Mouse (Mus musculus): Measurements from ENCODE around the gene Nup98. TPM values are rescaled to one million over a fixed set of nuclear protein-coding genes. Genes with fewer than 3 reads are reported as not detected.

Gene Nup98
- polyA plus RNA-seq (2015; fragmentation: Nextera tagmentation; extraction: Ambion mirVana): 15.1 and 19.4 TPM in 2 replicates

- Histone ChIP-seq H3K9ac (ENCODE audit: low read depth, low read length) (peak within 1 kb of the TSS; percentile 91), H3K27ac (ENCODE audit: low read depth, low read length) (peak within 1 kb of the TSS; percentile 95), H3K4me3 (ENCODE audit: low read length) (peak within 1 kb of the TSS; percentile 96), H3K4me1 (ENCODE audit: control insufficient read depth, insufficient read depth, low read depth, low read length) (peaks cover 7% of the 10 kb centered on the region), H3K27me3 (replicated peaks; ENCODE audit: control insufficient read depth, insufficient read depth, low read length) (no peaks in the 10 kb centered on the region), H3K36me3 (ENCODE audit: control insufficient read depth, insufficient read depth, low read length) (no peaks in the 10 kb centered on the region), H3K4me2 (ENCODE audit: low read length) (peak within 1 kb of the TSS; percentile 69), H3K9me3 (ENCODE audit: control insufficient read depth, low read length) (no peaks in the 10 kb centered on the region)
- WGBS: 1% methylated on average over 41 of the region's 87 CpGs
- peak; percentile 98 for ATAC-seq
These were observed at the start of gene Nup98, which contains the start of gene Pgap2 for GRCm38 (mm10) chr7:102209756-102210721. Gene Nup98, minus strand, starts transcription at chr7:102210176. Gene Pgap2, plus strand, starts transcription at chr7:102210208.

DNA sequence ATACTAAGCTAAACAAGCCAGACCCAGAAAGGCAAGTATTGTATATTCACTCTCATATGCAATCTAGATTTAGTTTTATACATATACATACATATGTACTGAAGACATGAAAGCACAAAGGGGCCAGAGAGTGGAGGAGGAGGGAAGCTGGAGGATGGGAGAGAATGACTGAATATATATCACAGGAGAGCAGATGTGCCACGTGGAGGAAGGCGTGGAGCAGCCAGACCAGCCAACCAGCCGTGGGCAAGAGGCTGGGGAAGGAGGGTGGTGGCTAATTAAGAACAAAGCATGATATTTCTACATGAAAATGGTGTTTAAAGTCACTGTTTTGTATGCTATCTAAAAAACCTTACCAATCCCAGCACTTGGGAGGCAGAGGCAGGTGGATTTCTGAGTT is 48.8 kb upstream of the Nup98 start:
- no peak overlapping the region for H3K9ac ChIP-seq (ENCODE audit: low read depth, low read length)
- H3K27me3 ChIP-seq (replicated peaks; ENCODE audit: control insufficient read depth, insufficient read depth, low read length): 0 out of 2 replicates have a peak, but pooled peaks cover 2% of the 10 kb centered on the region
- H3K36me3 ChIP-seq (ENCODE audit: control insufficient read depth, insufficient read depth, low read length): no peaks in the 10 kb centered on the region
- H3K4me2 ChIP-seq (ENCODE audit: low read length): no peak overlapping the region
- H3K4me3 ChIP-seq (ENCODE audit: low read length): no peak overlapping the region
- no peak overlapping the region for H3K27ac ChIP-seq (ENCODE audit: low read depth, low read length)
- H3K9me3 ChIP-seq (ENCODE audit: control insufficient read depth, low read length): no peaks in the 10 kb centered on the region
- no peaks in the 10 kb centered on the region for H3K4me1 ChIP-seq (ENCODE audit: control insufficient read depth, insufficient read depth, low read depth, low read length)
- WGBS: 71% methylated on average over 3 of the region's 3 CpGs
- no peak for ATAC-seq

GRCm38 (mm10) chr7:102258189-102258588 is 48.2 kb upstream of the Nup98 start:
- WGBS: 24% methylated on average over 4 of the region's 4 CpGs
- no peaks in the 10 kb centered on the region for H3K36me3 ChIP-seq (ENCODE audit: control insufficient read depth, insufficient read depth, low read length)

GRCm38 (mm10) chr7:102256636-102257035 is 46.7 kb upstream of the Nup98 start:
- Histone ChIP-seq H3K4me3 (ENCODE audit: low read length) (no peak overlapping the region), H3K4me1 (ENCODE audit: control insufficient read depth, insufficient read depth, low read depth, low read length) (no peaks in the 10 kb centered on the region), H3K27ac (ENCODE audit: low read depth, low read length) (no peak overlapping the region), H3K27me3 (replicated peaks; ENCODE audit: control insufficient read depth, insufficient read depth, low read length) (0 out of 2 replicates have a peak, but pooled peaks cover 2% of the 10 kb centered on the region), H3K4me2 (ENCODE audit: low read length) (no peak overlapping the region), H3K36me3 (ENCODE audit: control insufficient read depth, insufficient read depth, low read length) (no peaks in the 10 kb centered on the region), H3K9ac (ENCODE audit: low read depth, low read length) (no peak overlapping the region), H3K9me3 (ENCODE audit: control insufficient read depth, low read length) (no peaks in the 10 kb centered on the region)
- no peak for ATAC-seq
- 86% methylated on average over 3 of the region's 3 CpGs for WGBS

More at GRCm38 (mm10) chr7:102258189-102258588, 48.2 kb upstream of the Nup98 start:
- Histone ChIP-seq H3K4me3 (ENCODE audit: low read length) (no peak overlapping the region), H3K27ac (ENCODE audit: low read depth, low read length) (no peak overlapping the region), H3K4me1 (ENCODE audit: control insufficient read depth, insufficient read depth, low read depth, low read length) (no peaks in the 10 kb centered on the region), H3K9me3 (ENCODE audit: control insufficient read depth, low read length) (no peaks in the 10 kb centered on the region), H3K9ac (ENCODE audit: low read depth, low read length) (no peak overlapping the region), H3K27me3 (replicated peaks; ENCODE audit: control insufficient read depth, insufficient read depth, low read length) (0 out of 2 replicates have a peak, but pooled peaks cover 2% of the 10 kb centered on the region), H3K4me2 (ENCODE audit: low read length) (no peak overlapping the region)
- ATAC-seq: peak; percentile 80

GRCm38 (mm10) chr7:102255954-102256353 is 46.0 kb upstream of the Nup98 start, which contains the start of gene Rhog:
Gene Rhog, minus strand, starts transcription at chr7:102256054.
- no peak within 1 kb of the TSS for H3K4me3 ChIP-seq (ENCODE audit: low read length)
- WGBS: 83% methylated on average over 3 of the region's 3 CpGs
- H3K4me1 ChIP-seq (ENCODE audit: control insufficient read depth, insufficient read depth, low read depth, low read length): peaks cover 5% of the 10 kb centered on the region
- H3K36me3 ChIP-seq (ENCODE audit: control insufficient read depth, insufficient read depth, low read length): no peaks in the 10 kb centered on the region
- ATAC-seq: no peak
- H3K9me3 ChIP-seq (ENCODE audit: control insufficient read depth, low read length): no peaks in the 10 kb centered on the region
- H3K27ac ChIP-seq (ENCODE audit: low read depth, low read length): no peak within 1 kb of the TSS
- H3K27me3 ChIP-seq (replicated peaks; ENCODE audit: control insufficient read depth, insufficient read depth, low read length): 0 out of 2 replicates have a peak, but pooled peaks cover 2% of the 10 kb centered on the region
- H3K9ac ChIP-seq (ENCODE audit: low read depth, low read length): no peak within 1 kb of the TSS
- H3K4me2 ChIP-seq (ENCODE audit: low read length): no peak within 1 kb of the TSS

DNA sequence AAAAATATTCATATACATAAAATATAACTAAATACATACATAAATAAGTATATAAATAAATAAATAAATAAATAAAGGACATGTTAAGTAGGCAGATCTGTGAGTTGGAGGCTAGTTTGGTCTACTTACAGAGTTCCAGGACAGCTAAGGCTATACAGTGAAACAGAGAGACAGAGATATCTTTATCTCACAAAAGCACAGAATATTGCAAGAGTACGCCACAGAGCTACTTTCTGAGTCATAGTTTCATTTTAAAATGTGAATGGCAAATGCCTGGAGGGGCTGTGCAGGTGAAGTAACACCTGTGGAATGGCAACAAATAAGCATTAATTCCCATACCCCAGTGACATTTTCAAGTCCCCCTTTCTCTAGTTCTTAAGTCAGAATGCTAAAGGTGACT is 43.7 kb upstream of the Nup98 start:
- Histone ChIP-seq H3K27me3 (replicated peaks; ENCODE audit: control insufficient read depth, insufficient read depth, low read length) (0 out of 2 replicates have a peak, but pooled peaks cover 2% of the 10 kb centered on the region), H3K36me3 (ENCODE audit: control insufficient read depth, insufficient read depth, low read length) (no peaks in the 10 kb centered on the region), H3K4me2 (ENCODE audit: low read length) (no peak overlapping the region), H3K9me3 (ENCODE audit: control insufficient read depth, low read length) (no peaks in the 10 kb centered on the region), H3K27ac (ENCODE audit: low read depth, low read length) (no peak overlapping the region), H3K4me3 (ENCODE audit: low read length) (no peak overlapping the region), H3K4me1 (ENCODE audit: control insufficient read depth, insufficient read depth, low read depth, low read length) (peaks cover 5% of the 10 kb centered on the region), H3K9ac (ENCODE audit: low read depth, low read length) (no peak overlapping the region)
- WGBS: 96% methylated on average over 1 of the region's 1 CpGs
- ATAC-seq: no peak

- peak; percentile 78 for ATAC-seq
- H3K9ac ChIP-seq (ENCODE audit: low read depth, low read length): peak overlapping the region; percentile 85
- peak overlapping the region; percentile 87 for H3K27ac ChIP-seq (ENCODE audit: low read depth, low read length)
- H3K4me2 ChIP-seq (ENCODE audit: low read length): peak overlapping the region; percentile 92
- peak overlapping the region; percentile 68 for H3K4me3 ChIP-seq (ENCODE audit: low read length)
- peaks cover 14% of the 10 kb centered on the region for H3K4me1 ChIP-seq (ENCODE audit: control insufficient read depth, insufficient read depth, low read depth, low read length)
- no peaks in the 10 kb centered on the region for H3K36me3 ChIP-seq (ENCODE audit: control insufficient read depth, insufficient read depth, low read length)
- no peaks in the 10 kb centered on the region for H3K27me3 ChIP-seq (replicated peaks; ENCODE audit: control insufficient read depth, insufficient read depth, low read length)
- WGBS: under 1% methylated on average over 32 of the region's 33 CpGs
- no peaks in the 10 kb centered on the region for H3K9me3 ChIP-seq (ENCODE audit: control insufficient read depth, low read length)
These were observed 40.7 kb upstream of the Nup98 start for GRCm38 (mm10) chr7:102250631-102251214.

DNA sequence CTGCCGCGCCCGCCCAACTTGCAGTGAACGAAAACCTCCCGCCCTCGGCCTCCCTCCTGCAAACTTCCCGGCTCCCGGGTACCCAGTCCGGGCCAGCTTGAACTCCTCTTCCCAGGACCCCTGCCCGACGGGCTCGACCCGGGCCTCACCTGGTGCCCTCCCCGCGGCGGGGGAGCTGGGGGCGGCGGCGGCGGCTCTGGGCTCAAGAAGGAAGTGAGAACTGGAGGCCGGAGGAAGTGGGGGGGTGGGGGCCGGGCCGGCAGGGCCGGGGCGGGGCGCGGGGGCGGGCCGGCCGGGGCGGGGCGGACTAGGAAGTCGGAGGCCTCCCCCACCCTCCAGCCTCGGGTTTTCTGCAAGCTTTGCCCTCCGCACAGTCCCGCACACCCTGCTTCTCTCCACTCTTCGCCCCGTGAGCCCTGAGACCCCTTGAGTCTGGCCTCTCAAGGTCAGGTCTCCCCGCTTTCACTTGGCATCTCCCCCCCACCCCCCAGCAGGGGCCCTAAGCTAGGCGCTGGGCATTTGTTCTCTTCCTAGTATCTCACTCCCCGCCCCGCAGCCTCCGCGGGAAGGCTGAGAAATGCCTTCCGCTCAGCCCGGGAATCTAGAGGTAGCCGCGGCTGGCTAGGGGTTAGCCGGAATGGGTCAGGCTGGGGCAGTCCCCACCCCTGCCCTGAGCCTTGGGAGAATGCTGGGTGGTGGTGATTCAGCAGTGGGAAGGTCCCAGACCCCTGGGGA is 40.1 kb upstream of the Nup98 start:
- peak overlapping the region; percentile 87 for H3K27ac ChIP-seq (ENCODE audit: low read depth, low read length)
- H3K9ac ChIP-seq (ENCODE audit: low read depth, low read length): peak overlapping the region; percentile 85
- no peaks in the 10 kb centered on the region for H3K27me3 ChIP-seq (replicated peaks; ENCODE audit: control insufficient read depth, insufficient read depth, low read length)
- 0% methylated on average over 21 of the region's 49 CpGs for WGBS
- H3K4me2 ChIP-seq (ENCODE audit: low read length): peak overlapping the region; percentile 92
- peak; percentile 80 for ATAC-seq
- no peaks in the 10 kb centered on the region for H3K36me3 ChIP-seq (ENCODE audit: control insufficient read depth, insufficient read depth, low read length)
- no peaks in the 10 kb centered on the region for H3K9me3 ChIP-seq (ENCODE audit: control insufficient read depth, low read length)
- H3K4me1 ChIP-seq (ENCODE audit: control insufficient read depth, insufficient read depth, low read depth, low read length): peaks cover 14% of the 10 kb centered on the region
- H3K4me3 ChIP-seq (ENCODE audit: low read length): peak overlapping the region; percentile 68

Data from hindbrain, embryonic 16.5 days (tissue).